Mouse (Mus musculus) cerebellum, adult 8-10 months (tissue): ENCODE results near the gene Mslnl.

ENCODE experiments used
- DNase-seq: peaks from one replicate; pipeline ENCODE4 v3.0.0; 2022

Mslnl gene

GRCm38 (mm10) chr17:25744311-25744710, 8.5 kb downstream of the Mslnl start:
- DNase-seq, result no peak

- no peak for DNase-seq
Observed at GRCm38 (mm10) chr17:25748238-25748637, 12.4 kb downstream of the Mslnl start.

DNA sequence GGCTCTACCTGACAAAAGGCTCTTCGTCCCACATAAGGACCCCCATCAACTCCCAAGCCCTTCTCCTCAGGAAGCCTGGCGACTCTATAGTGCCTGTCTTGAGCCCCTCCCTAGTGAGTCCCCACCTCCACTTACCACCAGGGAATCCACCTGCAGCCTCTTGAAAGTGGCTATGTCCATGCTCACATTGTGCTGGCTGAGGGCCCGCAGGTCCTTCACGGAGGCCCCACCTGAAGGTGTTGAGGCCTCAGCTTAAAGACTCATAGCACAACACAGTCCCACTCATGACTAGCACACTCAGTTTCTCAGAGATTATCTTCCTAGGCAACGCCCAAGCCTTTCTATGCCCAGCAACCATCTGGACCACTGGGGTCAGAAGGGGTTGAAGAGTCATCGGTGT, 13.5 kb downstream of the Mslnl start:
- no peak for DNase-seq

- no peak for DNase-seq
Observed at GRCm38 (mm10) chr17:25751446-25751845, 15.6 kb downstream of the Mslnl start.

DNA sequence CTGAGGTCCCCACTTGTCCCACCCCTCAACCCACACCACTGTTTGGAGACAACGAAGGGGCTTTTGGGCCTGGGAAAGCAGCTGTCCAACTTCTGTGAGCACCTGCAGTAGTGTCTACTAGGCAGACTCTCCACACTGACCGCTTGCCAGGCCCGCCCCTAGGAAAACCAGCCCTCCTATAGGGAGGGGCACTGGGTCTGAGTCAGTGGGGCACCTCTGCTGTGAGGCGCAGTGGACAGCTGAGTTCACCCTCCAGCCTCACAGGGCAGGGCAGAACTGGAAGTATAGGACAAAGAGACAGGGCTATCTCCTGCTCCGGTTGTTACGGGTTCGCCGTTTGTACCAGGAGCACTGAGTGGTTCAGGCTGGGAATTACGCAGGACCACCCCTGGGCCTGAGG, 18.4 kb downstream of the Mslnl start, which contains the start of gene Msln:
Gene Msln (minus strand): TSS at position 138 of the 400 bp plus-strand sequence.
- DNase-seq, result no peak

DNA sequence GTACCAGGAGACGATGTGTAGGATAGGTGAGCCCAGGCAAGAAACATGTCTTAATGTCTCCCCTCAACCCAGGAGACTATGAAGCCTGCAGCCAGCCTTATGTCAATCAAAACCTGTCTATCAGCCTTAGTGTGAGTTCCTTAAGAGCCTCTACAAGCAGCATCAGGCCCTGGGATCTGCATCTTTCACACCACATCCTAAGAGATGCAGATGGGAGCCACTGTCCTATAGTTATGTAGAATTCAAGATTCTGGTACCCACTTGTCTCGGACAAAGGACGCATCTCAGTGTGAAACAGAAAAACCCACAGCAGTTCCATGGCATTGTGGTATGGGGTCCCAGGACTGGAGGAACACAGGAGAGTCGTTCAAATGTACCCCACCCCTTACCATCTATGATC, 19.2 kb downstream of the Mslnl start:
- no peak for DNase-seq

DNA sequence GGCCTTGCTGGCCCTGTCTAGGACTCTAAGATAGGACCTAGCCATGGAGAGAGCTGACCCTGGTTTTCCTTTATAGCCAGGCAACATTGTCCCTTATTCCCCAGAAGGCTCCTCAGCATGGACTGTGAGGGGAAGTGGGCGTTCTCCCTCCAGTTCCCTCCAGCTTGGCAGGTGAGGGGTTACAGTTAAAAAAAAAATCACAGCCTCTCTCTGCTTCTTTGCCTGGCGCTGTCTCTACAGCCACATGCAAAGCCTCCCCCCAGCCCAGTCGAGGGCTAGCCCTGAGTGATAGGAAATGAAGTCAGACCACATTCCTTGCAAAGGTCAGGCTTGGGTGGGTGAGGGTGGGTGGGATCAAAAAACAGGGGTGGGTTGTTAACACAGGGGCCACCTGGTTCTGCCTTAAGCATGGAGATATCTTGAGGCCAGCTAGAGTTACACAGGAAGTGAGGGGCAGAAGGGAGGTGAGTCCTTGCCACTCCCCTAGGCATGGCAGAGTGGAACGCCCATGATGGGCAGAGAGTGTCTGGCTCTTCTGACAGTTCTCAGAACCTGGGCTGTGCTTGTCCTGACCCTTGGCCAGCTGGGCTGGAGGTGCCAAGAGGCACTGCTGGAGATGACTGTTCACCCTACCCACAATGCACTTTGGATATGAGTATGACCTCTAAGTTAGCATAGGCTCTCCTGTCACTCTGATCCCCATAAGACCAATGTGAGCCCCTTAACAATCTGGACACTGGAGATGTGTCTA, 20.0 kb downstream of the Mslnl start:
- DNase-seq, result no peak

DNA sequence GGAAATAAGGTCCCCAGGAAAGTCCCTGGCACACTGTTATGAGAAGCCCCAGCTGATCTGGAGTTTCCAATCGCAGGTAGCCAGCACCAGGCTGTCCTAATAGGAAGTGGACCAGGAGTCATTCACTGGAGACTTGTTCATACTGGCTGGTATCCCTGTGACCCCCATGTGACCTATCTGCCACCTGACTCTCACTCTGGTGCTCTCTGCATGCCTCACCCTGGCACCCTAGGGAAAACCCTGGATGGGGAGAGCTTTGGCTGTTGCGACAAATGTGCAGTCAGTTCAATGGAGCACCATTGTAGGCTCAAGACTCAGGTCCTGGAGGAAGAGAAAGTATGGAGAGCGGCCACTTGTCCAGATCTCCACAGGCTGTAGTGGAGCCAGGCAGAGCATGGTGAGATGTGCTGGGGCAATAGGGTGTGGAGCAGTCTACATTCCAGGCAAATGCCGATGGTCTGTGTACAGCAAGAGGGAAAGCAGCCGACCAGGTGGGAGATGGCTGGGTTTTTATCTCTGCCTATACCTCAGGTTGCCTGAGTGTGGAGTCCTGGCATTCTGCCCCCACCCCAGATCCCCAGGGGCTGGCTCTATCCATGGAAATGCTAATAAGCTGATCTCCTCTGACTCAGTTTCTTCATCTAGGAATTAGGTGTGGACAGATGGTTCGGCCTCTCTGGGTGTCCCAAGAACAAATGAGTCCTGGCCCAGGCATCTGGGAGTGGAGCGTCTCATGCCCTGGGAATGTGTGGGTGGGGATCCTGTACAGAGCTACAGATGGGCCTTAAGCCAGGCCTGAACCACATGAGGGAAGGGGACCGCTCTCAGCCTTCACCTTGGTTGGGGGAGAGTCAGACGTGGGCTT, 20.8 kb downstream of the Mslnl start:
- DNase-seq, result no peak

DNA sequence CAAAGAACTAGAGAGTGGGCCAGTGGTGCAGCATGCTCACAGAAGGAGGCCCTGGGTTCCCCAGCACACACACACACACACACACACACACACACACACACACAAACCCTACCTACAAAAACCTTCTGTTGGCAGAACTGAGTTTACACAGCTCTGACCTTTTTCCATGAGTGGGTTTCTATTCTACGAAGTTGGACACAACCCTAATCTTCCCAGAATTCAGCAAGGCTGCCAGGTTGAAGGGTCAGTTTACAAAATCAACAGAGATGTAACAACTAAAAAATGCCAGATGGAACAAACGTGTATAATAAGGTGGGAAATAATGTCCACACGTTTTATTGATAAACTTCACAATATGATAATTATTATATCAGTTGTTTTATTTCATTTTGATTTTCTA, 21.8 kb downstream of the Mslnl start:
- DNase-seq, result no peak

DNA sequence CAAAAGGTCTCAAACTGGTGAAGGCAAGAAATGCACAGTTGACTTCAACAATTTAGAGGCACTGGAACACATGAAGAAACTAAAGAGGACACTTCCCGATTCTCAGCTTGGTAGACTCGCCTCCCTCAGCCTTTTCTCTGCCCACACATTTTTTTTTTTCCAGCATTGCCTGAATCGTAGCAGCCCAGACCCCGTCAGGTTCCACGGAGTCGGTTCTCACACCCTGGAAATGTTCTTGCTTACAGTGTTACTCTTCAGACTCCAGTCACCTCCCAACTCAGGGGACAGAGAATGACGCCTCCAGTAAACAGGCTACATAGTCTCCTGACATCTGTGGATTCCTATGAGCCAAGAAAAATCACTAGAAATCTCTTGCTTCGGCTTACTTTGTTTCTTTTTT, 24.3 kb downstream of the Mslnl start:
- no peak for DNase-seq

- DNase-seq, result no peak
Observed at GRCm38 (mm10) chr17:25761561-25761970, 25.7 kb downstream of the Mslnl start.

DNA sequence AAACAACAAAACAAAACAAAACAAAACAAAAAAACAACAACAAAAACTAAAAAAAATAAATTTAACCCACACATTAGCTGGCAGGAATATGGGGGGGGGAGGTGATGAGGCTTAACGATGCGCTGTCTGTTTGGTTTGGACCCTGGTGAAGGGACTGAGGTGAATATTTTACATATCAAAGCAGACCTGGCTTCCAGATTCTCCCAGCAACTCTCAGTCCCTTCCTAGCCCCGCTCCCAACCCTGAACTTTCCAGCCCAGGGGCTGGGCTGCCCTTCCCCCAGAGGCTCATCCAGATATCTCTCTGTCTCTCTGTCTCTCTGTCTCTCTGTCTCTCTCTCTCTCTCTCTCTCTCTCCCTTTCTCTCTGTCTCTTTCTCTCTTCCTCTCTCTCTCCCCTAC, 26.7 kb downstream of the Mslnl start:
- no peak for DNase-seq

GRCm38 (mm10) chr17:25765886-25766285, 30.0 kb downstream of the Mslnl start:
- DNase-seq, result no peak

DNA sequence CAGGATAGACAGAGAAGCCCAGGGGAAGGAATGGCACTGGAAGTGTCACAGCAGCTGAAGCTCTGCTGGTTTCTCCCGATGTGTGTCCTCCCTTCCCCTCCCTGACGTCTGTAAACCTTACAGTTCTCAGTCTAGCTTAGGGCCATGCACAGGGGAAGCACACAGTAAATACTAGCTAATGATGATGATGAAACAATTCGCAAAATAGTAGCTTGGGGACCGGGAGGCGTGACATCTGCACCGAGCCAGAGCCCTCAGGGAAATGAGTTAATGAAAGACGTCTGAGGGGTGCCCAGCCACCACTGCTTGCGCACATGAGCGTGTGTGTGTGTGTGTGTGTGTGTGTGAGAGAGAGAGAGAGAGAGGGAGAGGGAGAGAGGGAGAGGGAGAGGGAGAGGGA, 33.5 kb downstream of the Mslnl start:
- no peak for DNase-seq

GRCm38 (mm10) chr17:25773549-25774120, 37.8 kb downstream of the Mslnl start, which contains the start of gene Narfl:
Gene Narfl, plus strand, starts transcription at chr17:25773776.
- DNase-seq, result peak; percentile 99

GRCm38 (mm10) chr17:25775318-25776062, 39.6 kb downstream of the Mslnl start:
- DNase-seq, result peak; percentile 14

- no peak for DNase-seq
Observed at GRCm38 (mm10) chr17:25777948-25778347, 42.1 kb downstream of the Mslnl start.

- no peak for DNase-seq
Observed at GRCm38 (mm10) chr17:25781339-25781738, 45.5 kb downstream of the Mslnl start.

GRCm38 (mm10) chr17:25783086-25783485, 47.2 kb downstream of the Mslnl start:
- DNase-seq, result peak; percentile 53

DNA sequence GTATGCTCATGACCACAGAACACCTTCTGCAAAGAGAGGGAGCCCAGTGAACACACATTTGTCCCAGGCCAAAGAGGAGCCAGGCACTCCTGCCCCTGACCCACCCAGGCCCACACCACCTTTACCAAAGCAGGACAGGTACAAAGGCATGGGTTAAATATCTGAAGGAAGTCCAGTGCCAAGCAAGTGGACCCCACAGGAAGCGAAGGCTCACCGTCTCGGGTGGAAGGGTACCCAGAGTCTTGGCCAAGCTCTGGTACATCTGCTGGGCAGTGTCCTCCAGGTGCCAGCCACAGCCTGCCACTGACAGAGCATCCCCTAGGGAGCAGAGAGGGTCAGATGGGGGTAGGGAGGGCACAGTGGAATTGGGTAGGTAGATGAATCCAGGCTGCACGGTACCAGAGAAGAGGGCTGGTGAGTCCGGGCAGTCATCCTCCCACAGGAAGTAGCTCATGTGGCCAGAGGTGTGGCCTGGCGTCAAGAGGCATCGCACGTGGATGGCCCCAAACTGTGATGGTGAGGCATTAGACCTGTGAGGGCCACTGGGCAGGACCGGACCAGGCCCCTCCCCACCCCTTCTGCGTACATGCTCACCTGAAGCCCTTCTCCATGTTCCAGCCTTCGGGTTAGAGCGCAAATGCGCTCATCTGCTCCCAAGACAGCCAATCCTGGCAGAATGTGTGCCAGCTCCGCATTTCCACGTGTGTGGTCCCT, 48.2 kb downstream of the Mslnl start:
- DNase-seq, result peak; percentile 37

GRCm38 (mm10) chr17:25785281-25785745, 49.5 kb downstream of the Mslnl start, which contains the start of gene Haghl:
Gene Haghl, minus strand, starts transcription at chr17:25785673.
- DNase-seq, result peak; percentile 99

- peak; percentile 20 for DNase-seq
Observed at GRCm38 (mm10) chr17:25786280-25786679, 50.4 kb downstream of the Mslnl start, which contains the start of gene Ccdc78. Gene Ccdc78, plus strand, starts transcription at chr17:25786580.
